Mouse (Mus musculus): ENCODE results near the gene Cmtr1. TPM values are rescaled to one million over a fixed set of nuclear protein-coding genes. Genes with fewer than 3 reads are reported as not detected.

Gene Cmtr1
- total and polyA plus RNA-seq, 3 experiments, result 47.3 to 99.6 (median 77.9) TPM

- H3K79me2 ChIP-seq (ENCODE audit: control insufficient read depth, insufficient read depth, low read length, poor library complexity), result no peaks in the 10 kb centered on the region
- TF ChIP-seq ZMIZ1 (IDR thresholded peaks at IDR 0.05; ENCODE audit: low read depth, low read length), result no peak
- no peak for TF ChIP-seq KAT2A (conservative IDR thresholded peaks at IDR 0.05; ENCODE audit: low read depth, low read length)
- no peak for TF ChIP-seq MAFK (IDR thresholded peaks at IDR 0.05; ENCODE audit: borderline replicate concordance, low read depth, low read length)
- TF ChIP-seq CTCF (IDR thresholded peaks at IDR 0.05 in 2 of 3, conservative IDR thresholded peaks at IDR 0.05 in 1 of 3; ENCODE audit: control insufficient read depth in 1 of 3, insufficient read depth in 1 of 3, low read depth in 2 of 3, low read length in 3 of 3, poor library complexity in 1 of 3, severe bottlenecking in 1 of 3), result no peak
- no peak for TF ChIP-seq USF2 (IDR thresholded peaks at IDR 0.05; ENCODE audit: borderline replicate concordance in 1 of 2, insufficient read depth in 1 of 2, low read depth in 1 of 2, low read length in 2 of 2)
- no peak for TF ChIP-seq MAX (IDR thresholded peaks at IDR 0.05; ENCODE audit: low read length)
- no peak for TF ChIP-seq ZNF384 (IDR thresholded peaks at IDR 0.05; ENCODE audit: low read depth, low read length)
- TF ChIP-seq SMC3 (IDR thresholded peaks at IDR 0.05; ENCODE audit: low read depth, low read length), result no peak
- TF ChIP-seq MAZ (IDR thresholded peaks at IDR 0.05; ENCODE audit: low read depth, low read length), result no peak
- TF ChIP-seq JUND (IDR thresholded peaks at IDR 0.05; ENCODE audit: low read depth, low read length), result no peak
- TF ChIP-seq SIN3A (IDR thresholded peaks at IDR 0.05; ENCODE audit: low read length), result no peak
- no peak for TF ChIP-seq POLR2A (IDR thresholded peaks at IDR 0.05; ENCODE audit: control insufficient read depth in 1 of 2, insufficient read depth in 1 of 2, low read depth in 1 of 2, low read length in 2 of 2, poor library complexity in 1 of 2)
- no peak for TF ChIP-seq EP300 (IDR thresholded peaks at IDR 0.05; ENCODE audit: low read depth in 1 of 2, low read length in 2 of 2)
- no peak for TF ChIP-seq ELF1 (IDR thresholded peaks at IDR 0.05; ENCODE audit: low read depth, low read length)
- no peak for TF ChIP-seq NRF1 (IDR thresholded peaks at IDR 0.05; ENCODE audit: insufficient read depth, low read depth, low read length, poor library complexity, severe bottlenecking)
- no peak for TF ChIP-seq E2F4 (IDR thresholded peaks at IDR 0.05; ENCODE audit: borderline replicate concordance, low read depth, low read length)
- no peak for DNase-seq (ENCODE audit: low read depth, low spot score)
- peaks cover 13 to 16% of the 10 kb centered on the region in 2 experiments for H3K36me3 ChIP-seq (ENCODE audit: control insufficient read depth in 1 of 2, insufficient read depth in 2 of 2, low read length in 2 of 2)
- H3K27ac ChIP-seq (ENCODE audit: control insufficient read depth, low read depth, low read length), result no peak overlapping the region
- H3K9ac ChIP-seq (ENCODE audit: control insufficient read depth, low read depth, low read length, poor library complexity, severe bottlenecking), result no peak overlapping the region
- H3K4me1 ChIP-seq (ENCODE audit: control insufficient read depth in 1 of 2, insufficient read depth in 2 of 2, low read length in 2 of 2), result peaks cover 7 to 13% of the 10 kb centered on the region in 2 experiments
- no peaks in the 10 kb centered on the region for H3K27me3 ChIP-seq (ENCODE audit: control insufficient read depth in 1 of 2, insufficient read depth in 2 of 2, low read length in 2 of 2)
- no peak overlapping the region for H3K4me3 ChIP-seq (ENCODE audit: control insufficient read depth in 1 of 2, insufficient read depth in 1 of 2, low read depth in 2 of 2, low read length in 2 of 2)
- H3K9me3 ChIP-seq (replicated peaks; ENCODE audit: insufficient read depth, low read length), result no peaks in the 10 kb centered on the region
Measured at GRCm38 (mm10) chr17:29698421-29698820, 38.0 kb downstream of the Cmtr1 start.

DNA sequence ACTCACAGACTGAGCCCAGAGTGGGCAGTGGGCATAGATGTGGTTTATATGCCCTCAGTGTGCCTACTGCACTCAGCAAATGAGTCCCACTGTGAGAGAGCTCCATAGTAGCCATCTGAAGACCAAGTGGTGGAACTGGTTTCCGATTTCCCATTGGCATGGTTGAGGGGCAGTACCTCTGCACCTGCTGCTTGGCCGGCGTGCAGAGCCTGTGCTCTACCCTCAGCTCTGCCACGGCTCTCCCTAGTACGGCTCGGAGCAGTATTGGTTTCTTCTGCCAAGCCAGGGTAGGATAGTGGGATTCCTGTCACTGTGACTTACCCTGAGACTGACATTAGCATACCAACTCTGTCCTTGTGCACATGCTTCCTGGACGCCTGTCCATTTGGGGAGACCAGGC is 40.2 kb downstream of the Cmtr1 start:
- DNase-seq (ENCODE audit: low read depth, low spot score), result no peak
- Histone ChIP-seq H3K4me3 (ENCODE audit: control insufficient read depth in 1 of 2, insufficient read depth in 1 of 2, low read depth in 2 of 2, low read length in 2 of 2) (no peak overlapping the region), H3K36me3 (ENCODE audit: control insufficient read depth in 1 of 2, insufficient read depth in 2 of 2, low read length in 2 of 2) (peaks cover 12% of the 10 kb centered on the region in 2 experiments), H3K9ac (ENCODE audit: control insufficient read depth, low read depth, low read length, poor library complexity, severe bottlenecking) (no peak overlapping the region), H3K79me2 (ENCODE audit: control insufficient read depth, insufficient read depth, low read length, poor library complexity) (no peaks in the 10 kb centered on the region), H3K27ac (ENCODE audit: control insufficient read depth, low read depth, low read length) (no peak overlapping the region), H3K9me3 (replicated peaks; ENCODE audit: insufficient read depth, low read length) (no peaks in the 10 kb centered on the region), H3K4me1 (ENCODE audit: control insufficient read depth in 1 of 2, insufficient read depth in 2 of 2, low read length in 2 of 2) (peaks cover 7 to 15% of the 10 kb centered on the region in 2 experiments; a peak in 2 of 4 replicates), H3K27me3 (ENCODE audit: control insufficient read depth in 1 of 2, insufficient read depth in 2 of 2, low read length in 2 of 2) (no peaks in the 10 kb centered on the region)
- no peak for TF ChIP-seq MYB (IDR thresholded peaks at IDR 0.05; ENCODE audit: low read depth, low read length)
- TF ChIP-seq RCOR1 (IDR thresholded peaks at IDR 0.05; ENCODE audit: low read depth, low read length), result no peak
- TF ChIP-seq RAD21 (IDR thresholded peaks at IDR 0.05; ENCODE audit: low read depth, low read length), result no peak
- no peak for TF ChIP-seq ZKSCAN1 (IDR thresholded peaks at IDR 0.05; ENCODE audit: low read depth, low read length)
- TF ChIP-seq SIN3A (IDR thresholded peaks at IDR 0.05; ENCODE audit: low read length), result no peak
- no peak for TF ChIP-seq HCFC1 (IDR thresholded peaks at IDR 0.05; ENCODE audit: low read depth, low read length)
- TF ChIP-seq USF2 (IDR thresholded peaks at IDR 0.05; ENCODE audit: borderline replicate concordance in 1 of 2, insufficient read depth in 1 of 2, low read depth in 1 of 2, low read length in 2 of 2), result no peak
- no peak for TF ChIP-seq GATA1 (IDR thresholded peaks at IDR 0.05; ENCODE audit: low read depth, low read length)
- TF ChIP-seq ETS1 (IDR thresholded peaks at IDR 0.05; ENCODE audit: low read depth, low read length), result no peak
- TF ChIP-seq CHD2 (IDR thresholded peaks at IDR 0.05; ENCODE audit: low read length), result no peak
- TF ChIP-seq ZNF384 (IDR thresholded peaks at IDR 0.05; ENCODE audit: low read depth, low read length), result no peak
- TF ChIP-seq E2F4 (IDR thresholded peaks at IDR 0.05; ENCODE audit: borderline replicate concordance, low read depth, low read length), result no peak
- no peak for TF ChIP-seq JUND (IDR thresholded peaks at IDR 0.05; ENCODE audit: low read depth, low read length)
- no peak for TF ChIP-seq KAT2A (conservative IDR thresholded peaks at IDR 0.05; ENCODE audit: low read depth, low read length)
- no peak for TF ChIP-seq SMC3 (IDR thresholded peaks at IDR 0.05; ENCODE audit: low read depth, low read length)
- TF ChIP-seq ELF1 (IDR thresholded peaks at IDR 0.05; ENCODE audit: low read depth, low read length), result no peak
